Comparison of ENCODE assay signal across 8 mouse cellular contexts in genomic region chr2:121270521-121271235, GRCm38 (mm10). TPM values are rescaled to one million over a fixed set of nuclear protein-coding genes. Genes with fewer than 3 reads are reported as not detected.
DNase-seq lines count a peak whose midpoint lies in the region; ATAC-seq and TF ChIP-seq lines count a peak whose summit lies in the region.

No protein-coding gene starts in this region.

- H3K4me1 ChIP-seq in testis, adult 2 months (ENCODE audit: control insufficient read depth, insufficient read depth, low read length): no peaks in the 10 kb centered on the region
- peaks cover 17% of the 10 kb centered on the region for H3K4me1 ChIP-seq in intestine, embryonic 14.5 days (replicated peaks; ENCODE audit: control insufficient read depth, insufficient read depth, low read length)

- intact Hi-C loops in gastrocnemius, postnatal 14 days (cut with DNase I; ENCODE audit: low total_unique reads): no loop called here

- TF ChIP-seq CTCF in testis, adult 2 months (IDR thresholded peaks at IDR 0.05; ENCODE audit: control insufficient read depth, insufficient read depth, insufficient replicate concordance, low read depth, low read length): no peak

- no peaks in the 10 kb centered on the region for H3K9me3 ChIP-seq in intestine, embryonic 14.5 days (ENCODE audit: control insufficient read depth, low read length)

- H3ac ChIP-seq in myocyte (ENCODE audit: control insufficient read depth, insufficient read length): peak overlapping the region; percentile 30

- DNase-seq in adrenal gland, postnatal 36 days: peak; percentile 21 to 33
- no peak for DNase-seq in adrenal gland, postnatal 14 days
- no peak for DNase-seq in testis, postnatal 14 days (ENCODE audit: low spot score)
- no peak for DNase-seq in intestine, embryonic 14.5 days (ENCODE audit: low spot score)
- DNase-seq in layer of hippocampus, adult 11-12 months (ENCODE audit: low spot score): no peak
- no peak for DNase-seq in gastrocnemius, postnatal 14 days

- H3K36me3 ChIP-seq in testis, adult 2 months (ENCODE audit: control insufficient read depth, insufficient read depth, low read length): 0 out of 2 replicates have a peak, but pooled peaks cover 1% of the 10 kb centered on the region
- H3K36me3 ChIP-seq in intestine, embryonic 14.5 days (ENCODE audit: control insufficient read depth, insufficient read depth, low read length): peaks cover 38% of the 10 kb centered on the region
- H3K36me3 ChIP-seq in myocyte (ENCODE audit: control insufficient read depth, insufficient read depth): peaks cover 6% of the 10 kb centered on the region

- H3K27ac ChIP-seq in testis, adult 2 months (ENCODE audit: control insufficient read depth, insufficient read depth, low read depth, low read length): peak overlapping the region; percentile 79
- peak overlapping the region; percentile 68 for H3K27ac ChIP-seq in intestine, embryonic 14.5 days (ENCODE audit: low read depth)

- peaks cover 10% of the 10 kb centered on the region for H3K79me2 ChIP-seq in myocyte (ENCODE audit: control insufficient read depth, insufficient read depth)

- no peak for TF ChIP-seq POLR2A in testis, adult 2 months (IDR thresholded peaks at IDR 0.05; ENCODE audit: control insufficient read depth, low read depth, low read length)
- TF ChIP-seq POLR2A in myocyte (IDR thresholded peaks at IDR 0.05; ENCODE audit: insufficient read length, low read depth): no peak

- 2% methylated on average over 35 of the region's 35 CpGs for WGBS in intestine, embryonic 14.5 days

- no peaks in the 10 kb centered on the region for H3K27me3 ChIP-seq in testis, adult 2 months (ENCODE audit: control insufficient read depth, insufficient read depth, low read length)
- no peaks in the 10 kb centered on the region for H3K27me3 ChIP-seq in intestine, embryonic 14.5 days (replicated peaks; ENCODE audit: control insufficient read depth, insufficient read depth, low read length)
- no peaks in the 10 kb centered on the region for H3K27me3 ChIP-seq in myocyte (ENCODE audit: control insufficient read depth, insufficient read depth, insufficient read length)

- ATAC-seq in intestine, embryonic 14.5 days (replicated peaks; ENCODE audit: low FRiP score, low TSS enrichment, low read depth): peak; percentile 89

- H3K4me2 ChIP-seq in intestine, embryonic 14.5 days (ENCODE audit: low read length): peak overlapping the region; percentile 74
- peak overlapping the region; percentile 97 for H3K4me2 ChIP-seq in myocyte (ENCODE audit: low read depth)

- peak overlapping the region; percentile 90 for H3K4me3 ChIP-seq in testis, adult 2 months (ENCODE audit: control insufficient read depth, low read depth, low read length)
- peak overlapping the region; percentile 93 for H3K4me3 ChIP-seq in intestine, embryonic 14.5 days (ENCODE audit: low read depth, low read length)
- H3K4me3 ChIP-seq in myocyte: peak overlapping the region; percentile 54

- H3K9ac ChIP-seq in intestine, embryonic 14.5 days (ENCODE audit: low read length): peak overlapping the region; percentile 76

TF ChIP-seq in myocyte, 11 proteins besides CTCF, POLR2A, EP300 and RAD21:
- TF ChIP-seq SRF (IDR thresholded peaks at IDR 0.05; ENCODE audit: control insufficient read depth, insufficient read length, low read depth) (no peak), POLR2AphosphoS2 (IDR thresholded peaks at IDR 0.05; ENCODE audit: insufficient read length, low read depth) (no peak), TCF12 (IDR thresholded peaks at IDR 0.05; ENCODE audit: insufficient read depth, poor library complexity, severe bottlenecking) (no peak), CEBPB (IDR thresholded peaks at IDR 0.05; ENCODE audit: insufficient read depth, poor library complexity, severe bottlenecking) (no peak), REST (IDR thresholded peaks at IDR 0.05; ENCODE audit: insufficient read depth, insufficient read length) (no peak), E2F4 (IDR thresholded peaks at IDR 0.05; ENCODE audit: insufficient read depth) (no peak), MYOG (IDR thresholded peaks at IDR 0.05; ENCODE audit: control insufficient read depth in 1 of 3, insufficient read depth in 1 of 3, insufficient read length in 2 of 3, low read depth in 2 of 3) (no peak), USF1 (IDR thresholded peaks at IDR 0.05; ENCODE audit: low read depth) (no peak), MAX (IDR thresholded peaks at IDR 0.05; ENCODE audit: low read depth) (no peak)

RNA-seq across cellular contexts. Expression of gene Trp53bp1, which starts 0.5 kb away (rescaled TPM):
- 10 to 100 TPM; 59.0 to 73.9 TPM for total RNA-seq in adrenal gland, postnatal 36 days (2021)
- total RNA-seq in adrenal gland, postnatal 14 days (2021): 58.6 and 59.9 TPM in 2 replicates
- 57.6 and 58.2 TPM in 2 replicates for polyA plus RNA-seq in testis, adult 2 months (2012; rRNA removed)
- polyA plus RNA-seq in intestine, embryonic 14.5 days (2014; fragmentation: Nextera tagmentation; extraction: Ambion mirVana): 63.8 and 70.3 TPM in 2 replicates
- polyA plus RNA-seq in myocyte (2012; fragmentation: generic; extraction: Trizol): 22.7 TPM
- 10 to 100 TPM; 12.1 to 17.3 TPM for total RNA-seq in gastrocnemius, postnatal 14 days (2021)

RNA-seq across cellular contexts. Expression of gene Map1a, which starts 18.7 kb away (rescaled TPM):
- total RNA-seq in adrenal gland, postnatal 36 days (2021): 1 to 10 TPM; 6.0 to 7.0 TPM
- 5.1 and 12.0 TPM in 2 replicates for total RNA-seq in adrenal gland, postnatal 14 days (2021)
- polyA plus RNA-seq in testis, adult 2 months (2012; rRNA removed): 1.2 and 1.6 TPM in 2 replicates
- 6.7 and 7.2 TPM in 2 replicates for polyA plus RNA-seq in intestine, embryonic 14.5 days (2014; fragmentation: Nextera tagmentation; extraction: Ambion mirVana)
- 40.7 TPM for polyA plus RNA-seq in myocyte (2012; fragmentation: generic; extraction: Trizol)
- total RNA-seq in gastrocnemius, postnatal 14 days (2021): 1 to 10 TPM; 7.5 to 9.3 TPM

Comparison
In these comparisons a context has a peak if more than half of its experiments do, and no peak if none do; other contexts are left out.
1. DNase-seq: peak in adrenal gland, postnatal 36 days (2 of 2); none in adrenal gland, postnatal 14 days (single experiment), testis, postnatal 14 days (single experiment), intestine, embryonic 14.5 days (single experiment), layer of hippocampus, adult 11-12 months (single experiment) and gastrocnemius, postnatal 14 days (single experiment).
2. Peak in every context shown above with its lines, with median percentiles within 50 percentile points of each other: H3K4me3 ChIP-seq.